Mouse (Mus musculus) G1E (cell line): ENCODE measurements around the gene Gm11992. TPM values are rescaled to one million over a fixed set of nuclear protein-coding genes. Genes with fewer than 3 reads are reported as not detected.

ENCODE experiments used
- ATAC-seq: 2 replicates; pipeline ENCODE4 v1.8.0; 2016; ENCODE audit warnings: mild to moderate bottlenecking; ENCODE audit not compliant: insufficient number of reproducible peaks, poor library complexity, low FRiP score, severe bottlenecking; ENCODE audit errors: extremely low read depth
- DNase-seq: peaks from one replicate; pipeline ENCODE4 v3.0.0; 2012; ENCODE audit warnings: low spot score
- H3K27me3 ChIP-seq: 2 replicates; pipeline ENCODE4 v1.6.1; 2012; ENCODE audit warnings: mild to moderate bottlenecking, low read length, inconsistent platforms; ENCODE audit not compliant: insufficient read depth
- H3K36me3 ChIP-seq: replicated peaks from 2 replicates; pipeline ENCODE3; 2012; ENCODE audit warnings: mild to moderate bottlenecking, inconsistent platforms
- H3K4me1 ChIP-seq: 2 replicates; pipeline ENCODE4 v1.6.1; 2012; ENCODE audit warnings: low read depth, low read length, inconsistent platforms, mixed read lengths; ENCODE audit not compliant: insufficient read depth
- H3K4me3 ChIP-seq: 2 replicates; pipeline ENCODE4 v1.5.1; 2012; ENCODE audit warnings: low read depth, mild to moderate bottlenecking, inconsistent platforms, low read length, moderate library complexity, mixed read lengths
- H3K9me3 ChIP-seq: replicated peaks from 2 replicates; pipeline ENCODE4 v1.6.1; 2012; ENCODE audit warnings: inconsistent platforms
- CTCF ChIP-seq: IDR thresholded peaks from 2 replicates; pipeline ENCODE4 v1.5.1; 2012; ENCODE audit warnings: low read depth, low read length, inconsistent platforms, mixed read lengths
- GATA1 ChIP-seq: IDR thresholded peaks from 2 replicates; pipeline ENCODE4 v1.6.1; 2012; ENCODE audit warnings: borderline replicate concordance, low read length, inconsistent platforms, mixed read lengths
- GATA2 ChIP-seq: IDR thresholded peaks from 2 replicates; pipeline ENCODE4 v1.6.1; 2012; ENCODE audit warnings: low read depth, low read length, inconsistent platforms, borderline replicate concordance
- POLR2AphosphoS5 ChIP-seq: IDR thresholded peaks from 2 replicates; pipeline ENCODE4 v1.6.1; 2012; ENCODE audit warnings: low read depth, low read length, inconsistent platforms; ENCODE audit not compliant: insufficient replicate concordance
- TAL1 ChIP-seq: conservative IDR thresholded peaks from 2 replicates; pipeline ENCODE4 v1.6.1; 2012; ENCODE audit warnings: low read depth, low read length, inconsistent platforms, mixed read lengths
- polyA plus RNA-seq: library from polyadenylated mRNA; stranded (reverse); fragments of >175 nt; gene quantifications from 2 replicates; pipeline ENCODE4 v1.2.3, GENCODE M21; 2012
- total RNA-seq, 2 experiments: library from RNA; stranded (forward) in 1 of 2; stranded (reverse) in 1 of 2; fragments of 200-1000 nt in 1 of 2; fragments of >200 nt in 1 of 2; fragmentation: Nextera tagmentation in 1 of 2; gene quantifications; 2 replicates each; pipeline ENCODE4 v1.2.3; 2014 to 2017

Gm11992 gene
- total and polyA plus RNA-seq, 3 experiments = 0.30 to 2.6 (median 2.0) TPM

DNA sequence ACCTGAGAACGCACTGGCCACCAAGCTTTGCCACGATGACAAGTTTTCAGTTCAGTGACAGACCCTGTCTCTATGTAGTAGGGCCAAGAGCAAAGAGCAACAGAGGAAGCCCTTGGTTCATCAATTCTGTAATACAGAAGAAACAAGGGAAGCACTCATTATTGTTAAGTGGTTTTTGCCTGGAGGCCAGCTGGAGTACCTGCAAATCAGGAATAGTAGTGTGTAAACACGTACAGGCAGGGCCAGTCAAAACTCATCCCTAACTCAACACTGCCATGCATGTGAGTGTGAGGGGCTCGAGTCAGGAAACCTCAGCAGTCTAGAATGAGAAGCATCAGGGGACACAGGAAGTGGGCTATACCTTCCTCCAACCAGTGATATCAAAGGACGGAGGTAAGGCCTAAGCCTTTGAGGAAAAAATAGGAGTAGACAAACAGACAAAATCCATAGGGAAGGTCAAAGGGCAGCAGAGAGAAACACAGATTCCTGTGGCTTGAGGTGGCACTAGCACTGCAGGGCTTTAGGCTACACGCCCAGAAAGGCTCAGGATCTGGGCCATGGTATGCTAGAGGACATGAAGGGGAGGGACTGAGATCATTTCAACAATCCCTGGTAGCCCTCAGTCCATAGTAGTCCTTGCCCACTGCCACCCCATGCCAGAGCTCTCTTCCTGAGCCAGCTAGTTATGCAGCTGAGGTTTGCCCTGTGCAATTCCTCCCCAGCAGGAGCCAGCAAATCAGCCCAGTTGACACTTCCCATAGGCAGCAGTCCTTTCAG, 29.7 kb upstream of the Gm11992 start:
- Histone ChIP-seq H3K4me3 (no peak overlapping the region), H3K36me3 (no peaks in the 10 kb centered on the region), H3K9me3 (no peaks in the 10 kb centered on the region), H3K27me3 (peaks cover 16% of the 10 kb centered on the region), H3K4me1 (no peaks in the 10 kb centered on the region)
- DNase-seq (no peak), ATAC-seq (no peak)
- TF ChIP-seq TAL1 (no peak), CTCF (no peak), GATA2 (no peak), POLR2AphosphoS5 (no peak), GATA1 (no peak)

DNA sequence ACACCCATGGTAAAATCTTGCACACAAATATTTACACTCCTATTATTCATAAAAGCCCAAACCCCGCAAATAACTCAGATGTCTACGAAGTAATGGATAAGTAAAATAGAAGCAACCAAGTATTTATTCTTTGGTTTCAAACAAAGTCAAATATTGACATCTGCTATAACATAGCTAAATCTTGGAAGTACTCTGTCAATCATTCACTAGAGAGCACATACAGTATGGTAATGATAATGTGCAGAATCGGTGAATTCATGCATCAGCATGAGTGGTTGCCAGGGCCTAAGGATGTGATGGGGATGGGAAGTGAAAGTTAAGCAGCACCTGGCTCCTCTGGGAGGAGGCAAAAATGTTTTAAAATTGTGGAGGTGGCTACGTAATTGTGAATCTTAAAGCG, 28.2 kb upstream of the Gm11992 start:
- Histone ChIP-seq H3K4me1 (no peaks in the 10 kb centered on the region), H3K9me3 (no peaks in the 10 kb centered on the region), H3K27me3 (peaks cover 21% of the 10 kb centered on the region), H3K4me3 (no peak overlapping the region), H3K36me3 (no peaks in the 10 kb centered on the region)
- DNase-seq (no peak), ATAC-seq (no peak)
- no peak for TF ChIP-seq POLR2AphosphoS5

DNA sequence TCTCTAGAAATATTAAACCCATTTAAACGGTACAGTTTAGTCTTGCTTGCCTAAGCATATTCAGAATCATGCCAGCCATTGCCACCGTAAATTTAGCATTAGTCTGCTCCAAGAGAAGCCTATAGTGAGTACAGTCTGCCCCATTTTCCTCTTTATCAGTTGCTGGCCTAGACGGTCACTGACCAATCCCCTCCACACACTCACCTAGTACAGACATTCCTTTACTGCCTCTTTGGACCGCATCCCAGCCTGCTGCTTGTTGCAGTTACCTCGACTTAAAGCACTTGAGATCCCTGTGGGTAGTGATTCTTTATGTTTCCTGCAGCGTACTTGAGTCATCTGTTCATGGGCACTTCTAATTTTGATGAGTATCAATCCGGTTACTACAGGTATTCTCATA, 23.6 kb upstream of the Gm11992 start:
- H3K36me3 ChIP-seq = no peaks in the 10 kb centered on the region
- no peak overlapping the region for H3K4me3 ChIP-seq
- ATAC-seq (no peak), DNase-seq (no peak)
- no peaks in the 10 kb centered on the region for H3K4me1 ChIP-seq
- peaks cover 20% of the 10 kb centered on the region for H3K27me3 ChIP-seq
- H3K9me3 ChIP-seq = no peaks in the 10 kb centered on the region
- TF ChIP-seq CTCF (no peak), POLR2AphosphoS5 (no peak), GATA1 (no peak), GATA2 (no peak), TAL1 (no peak)

DNA sequence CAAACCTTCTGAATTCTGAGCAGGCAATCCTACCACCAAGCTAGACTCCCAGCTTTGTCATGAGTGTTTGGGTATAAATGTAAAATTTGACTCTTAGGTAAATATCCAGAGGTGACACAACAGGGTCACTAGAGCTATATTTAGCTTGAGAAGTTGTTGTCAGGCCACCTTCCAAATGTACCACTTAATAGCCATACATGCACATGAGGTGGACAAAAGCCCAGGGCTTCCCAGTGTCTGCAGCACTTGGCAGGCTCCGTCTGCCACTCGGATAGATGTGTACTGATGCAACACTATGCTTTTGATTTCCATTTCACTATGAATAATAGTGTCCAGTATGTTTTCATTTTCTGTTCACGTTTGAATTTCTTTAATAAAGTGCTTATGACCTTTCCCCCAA, 23.2 kb upstream of the Gm11992 start:
- H3K9me3 ChIP-seq = no peaks in the 10 kb centered on the region
- no peak for DNase-seq
- ATAC-seq = no peak
- TF ChIP-seq GATA2 (no peak), CTCF (no peak), TAL1 (no peak), GATA1 (no peak), POLR2AphosphoS5 (no peak)
- no peaks in the 10 kb centered on the region for H3K4me1 ChIP-seq
- H3K27me3 ChIP-seq = peaks cover 21% of the 10 kb centered on the region
- H3K4me3 ChIP-seq = no peak overlapping the region
- H3K36me3 ChIP-seq = no peaks in the 10 kb centered on the region

DNA sequence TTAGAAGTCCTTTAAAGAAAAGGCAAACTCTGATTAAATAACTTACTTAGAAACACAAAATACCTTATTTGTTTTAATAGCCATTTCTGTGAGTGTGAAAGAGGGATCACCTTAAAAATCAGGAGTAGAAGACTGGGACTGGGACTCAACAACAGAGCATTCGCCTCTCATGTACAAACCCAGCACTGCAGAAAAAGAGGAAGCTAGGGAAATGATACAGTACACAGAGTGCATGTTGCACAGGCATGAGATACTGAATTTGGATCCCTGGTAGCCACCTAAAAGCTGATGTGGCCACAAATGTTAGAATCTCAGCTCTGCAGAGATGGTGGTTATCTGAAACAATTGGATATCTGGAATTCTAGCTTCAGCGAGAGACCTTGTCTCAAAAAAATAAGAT, 16.9 kb upstream of the Gm11992 start:
- no peak overlapping the region for H3K4me3 ChIP-seq
- peaks cover 18% of the 10 kb centered on the region for H3K27me3 ChIP-seq
- no peaks in the 10 kb centered on the region for H3K36me3 ChIP-seq
- no peaks in the 10 kb centered on the region for H3K9me3 ChIP-seq
- H3K4me1 ChIP-seq = no peaks in the 10 kb centered on the region
- DNase-seq = no peak
- no peak for ATAC-seq
- TF ChIP-seq GATA1 (no peak), POLR2AphosphoS5 (no peak), TAL1 (no peak), CTCF (no peak), GATA2 (no peak)

DNA sequence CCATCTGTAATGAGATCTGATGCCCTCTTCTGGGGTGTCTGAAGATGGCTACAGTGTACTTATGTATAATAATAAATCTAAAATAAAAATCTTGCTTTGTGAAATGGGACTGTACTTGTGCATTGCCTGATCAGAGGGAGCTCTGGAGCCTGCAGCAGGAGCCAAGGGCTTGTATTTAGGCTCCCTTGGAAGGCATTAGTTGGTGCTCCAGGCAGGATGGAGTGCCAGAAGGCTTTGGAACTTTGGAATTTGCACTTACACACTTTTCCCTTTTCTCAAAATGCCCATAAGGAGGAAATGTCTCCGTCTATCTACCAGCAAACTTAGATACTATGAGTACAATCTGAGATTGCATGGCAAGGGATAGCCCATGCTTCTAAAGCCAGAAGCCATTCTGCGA, 1.8 kb upstream of the Gm11992 start:
- Histone ChIP-seq H3K4me3 (no peak overlapping the region), H3K27me3 (peaks cover 23% of the 10 kb centered on the region), H3K4me1 (peaks cover 13% of the 10 kb centered on the region), H3K36me3 (no peaks in the 10 kb centered on the region), H3K9me3 (no peaks in the 10 kb centered on the region)
- DNase-seq (no peak), ATAC-seq (no peak)
- TF ChIP-seq TAL1 (no peak), GATA1 (no peak), POLR2AphosphoS5 (no peak), GATA2 (no peak), CTCF (no peak)

DNA sequence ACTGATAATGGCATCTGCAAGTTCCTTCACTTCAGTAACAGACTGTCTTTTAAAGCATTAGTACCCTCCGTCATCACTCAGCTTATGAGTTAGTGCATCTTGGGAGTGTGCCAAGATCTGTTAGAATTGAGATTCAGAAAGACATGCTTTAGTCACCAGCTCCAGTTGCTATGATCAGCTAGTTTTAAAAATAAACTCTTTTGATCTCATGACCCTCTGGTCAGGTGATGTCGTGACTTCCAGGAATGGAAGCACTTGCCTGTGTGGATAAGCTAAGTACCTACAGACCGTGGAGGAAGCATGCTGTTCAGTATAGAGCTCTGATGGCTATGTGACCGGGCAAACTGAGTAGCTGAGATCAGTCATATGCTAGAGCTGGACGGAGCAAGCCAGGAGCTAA, 1.4 kb upstream of the Gm11992 start:
- ATAC-seq (no peak), DNase-seq (no peak)
- H3K36me3 ChIP-seq = no peaks in the 10 kb centered on the region
- peaks cover 24% of the 10 kb centered on the region for H3K27me3 ChIP-seq
- H3K9me3 ChIP-seq = no peaks in the 10 kb centered on the region
- TF ChIP-seq TAL1 = no peak
- no peak for TF ChIP-seq GATA2
- no peak for TF ChIP-seq CTCF
- TF ChIP-seq GATA1 = no peak
- no peak for TF ChIP-seq POLR2AphosphoS5
- H3K4me3 ChIP-seq = no peak overlapping the region
- peaks cover 15% of the 10 kb centered on the region for H3K4me1 ChIP-seq
